Mouse (Mus musculus): ENCODE results near the gene Dhh. TPM values are rescaled to one million over a fixed set of nuclear protein-coding genes. Genes with fewer than 3 reads are reported as not detected.

Dhh gene
- polyA plus RNA-seq, 1 experiment from 2014 or later: 0.08 TPM

DNA sequence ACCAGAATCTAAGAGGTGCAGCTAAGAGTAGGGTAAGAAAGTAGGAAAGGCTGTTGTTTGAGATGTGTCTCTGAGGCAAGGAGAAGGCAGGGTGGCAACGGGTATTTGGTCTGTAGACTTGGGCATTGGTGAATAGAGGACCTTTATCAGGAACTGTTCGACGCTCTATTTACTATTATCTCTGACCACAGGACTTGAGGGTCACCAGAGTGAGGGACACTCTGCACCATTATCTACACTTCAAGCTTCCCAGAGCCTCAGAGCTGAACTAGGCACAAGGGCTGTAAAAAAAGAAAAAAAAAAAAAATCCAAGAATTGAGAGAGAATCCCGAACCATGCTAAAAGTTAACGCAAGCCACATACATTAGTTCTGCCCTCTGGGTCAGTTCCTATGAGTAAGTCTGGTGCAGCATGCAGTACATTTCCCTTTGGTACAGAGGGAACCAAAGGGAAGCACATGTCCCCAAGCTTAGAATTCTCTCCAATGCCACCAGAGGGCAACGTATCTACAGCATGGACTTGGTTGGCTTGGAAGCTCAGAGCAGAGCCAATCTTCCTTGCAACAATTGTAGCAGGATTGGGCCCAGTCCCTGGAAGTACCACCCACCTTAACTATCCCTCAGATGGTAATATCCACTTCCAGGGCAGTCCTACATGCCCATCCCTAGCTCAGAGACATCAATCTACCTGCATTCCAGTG lies 6.3 kb downstream of the Dhh start:
- Histone ChIP-seq H3K36me3 (replicated peaks) (no peaks in the 10 kb centered on the region), H3K27ac (replicated peaks) (no peak overlapping the region), H3K4me1 (replicated peaks) (peaks cover 55% of the 10 kb centered on the region), H3K9ac (no peak overlapping the region), H3K4me2 (peak overlapping the region; percentile 42; the same call in 1 of the 2 replicates), H3K27me3 (peaks cover 72% of the 10 kb centered on the region), H3K4me3 (replicated peaks) (no peak overlapping the region), H3K9me3 (replicated peaks) (no peaks in the 10 kb centered on the region)
- ATAC-seq (ENCODE audit: insufficient read depth): 0 out of 2 replicates have a peak, but pooled peaks have one; percentile 32
- WGBS (ENCODE audit: insufficient replicate concordance): 10% methylated on average over 6 of the region's 6 CpGs

DNA sequence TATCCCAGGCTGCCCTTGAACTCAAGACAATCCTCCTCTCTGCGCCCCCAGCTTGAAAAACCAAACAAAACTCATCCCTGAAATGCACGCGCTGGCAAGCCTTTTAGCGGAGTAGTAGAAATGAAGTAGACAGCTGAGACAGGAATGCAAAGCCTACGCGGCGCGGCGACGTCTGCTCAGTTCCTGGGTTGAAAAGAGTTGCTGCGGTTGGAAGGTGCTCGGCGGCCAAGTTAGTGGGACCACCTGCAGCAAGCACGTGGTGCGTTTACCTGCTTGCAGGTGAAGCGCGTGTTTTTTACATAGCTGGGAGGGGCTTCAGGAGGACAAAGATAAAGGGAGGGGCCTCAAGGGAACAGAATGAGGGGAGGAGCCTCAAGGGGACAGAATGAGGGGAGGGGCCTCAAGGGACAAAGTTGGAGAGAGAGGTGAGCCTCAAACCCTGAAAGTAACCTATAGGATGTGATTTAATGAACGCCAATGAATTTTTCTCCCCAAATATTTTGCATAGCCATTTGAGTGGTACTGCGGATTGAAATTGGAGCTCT lies 7.1 kb downstream of the Dhh start:
- Histone ChIP-seq H3K9ac (no peak overlapping the region), H3K27me3 (peaks cover 69% of the 10 kb centered on the region), H3K4me1 (replicated peaks) (peaks cover 48% of the 10 kb centered on the region), H3K4me3 (replicated peaks) (no peak overlapping the region), H3K4me2 (peak overlapping the region; percentile 42), H3K27ac (replicated peaks) (no peak overlapping the region), H3K36me3 (replicated peaks) (no peaks in the 10 kb centered on the region), H3K9me3 (replicated peaks) (no peaks in the 10 kb centered on the region)
- ATAC-seq (ENCODE audit: insufficient read depth): no peak
- WGBS (ENCODE audit: insufficient replicate concordance): 20% methylated on average over 19 of the region's 19 CpGs

DNA sequence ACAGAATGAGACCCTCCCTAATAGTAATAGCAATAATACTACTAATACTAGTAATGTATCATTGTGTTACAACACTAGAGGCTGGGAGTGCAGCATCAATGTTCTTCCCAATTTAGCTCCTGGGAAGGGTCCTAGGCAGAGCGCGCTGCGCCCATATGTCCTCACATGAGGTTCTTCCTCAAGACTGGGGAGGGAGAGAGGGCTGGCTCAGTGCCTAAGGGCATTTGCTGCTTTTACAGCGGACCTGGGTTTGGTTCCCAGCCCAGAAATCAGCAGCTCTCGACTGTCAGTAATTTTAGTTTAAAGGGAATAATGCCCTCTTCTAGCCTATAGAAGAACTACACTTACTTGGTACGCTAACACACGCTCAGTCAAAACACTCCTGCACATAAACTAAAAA lies 10.8 kb downstream of the Dhh start:
- Histone ChIP-seq H3K4me2 (no peak overlapping the region), H3K4me1 (replicated peaks) (peaks cover 15% of the 10 kb centered on the region), H3K4me3 (replicated peaks) (no peak overlapping the region), H3K27me3 (peaks cover 32% of the 10 kb centered on the region), H3K9me3 (replicated peaks) (no peaks in the 10 kb centered on the region), H3K36me3 (replicated peaks) (no peaks in the 10 kb centered on the region), H3K9ac (no peak overlapping the region), H3K27ac (replicated peaks) (no peak overlapping the region)
- WGBS (ENCODE audit: insufficient replicate concordance): 79% methylated on average over 7 of the region's 7 CpGs
- no peak for ATAC-seq (ENCODE audit: insufficient read depth)

DNA sequence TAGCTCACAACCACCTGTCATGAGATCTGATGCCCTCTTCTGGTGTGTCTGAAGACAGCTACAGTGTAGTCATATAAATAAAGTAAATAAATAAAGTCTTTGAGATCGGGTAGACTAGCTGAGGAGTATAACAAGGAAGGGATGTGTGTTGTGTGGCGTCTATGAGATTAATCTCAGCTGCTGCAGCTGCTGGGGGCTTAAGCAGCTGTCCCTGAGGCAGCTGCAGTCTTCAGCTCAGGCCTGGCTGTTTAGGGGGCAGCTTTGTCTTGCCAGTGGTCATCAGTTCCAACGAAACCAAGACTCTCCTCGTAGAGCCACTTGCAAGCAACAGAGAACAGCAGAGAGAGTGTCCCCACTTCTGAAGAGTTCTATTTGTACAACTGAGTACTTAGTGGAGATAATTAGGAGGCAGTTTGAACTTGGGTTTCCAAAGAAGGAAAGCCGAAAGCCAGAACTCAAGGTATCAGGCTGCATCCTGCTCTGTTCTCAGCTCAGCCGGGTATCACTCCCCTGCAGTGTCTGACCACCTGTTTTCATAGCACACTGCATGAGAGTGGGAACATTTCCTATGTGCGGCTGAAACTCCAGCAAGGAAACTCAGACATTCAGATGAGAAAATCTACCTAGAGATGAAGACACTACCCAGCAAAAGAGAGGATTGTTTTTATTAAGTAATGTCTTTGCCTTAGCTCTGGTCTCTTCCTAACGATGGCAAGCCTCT lies 11.5 kb downstream of the Dhh start:
- H3K9ac ChIP-seq: no peak overlapping the region
- H3K36me3 ChIP-seq (replicated peaks): no peaks in the 10 kb centered on the region
- H3K27me3 ChIP-seq: peaks cover 26% of the 10 kb centered on the region
- WGBS (ENCODE audit: insufficient replicate concordance): 59% methylated on average over 8 of the region's 8 CpGs
- H3K4me1 ChIP-seq (replicated peaks): peaks cover 14% of the 10 kb centered on the region
- no peak for ATAC-seq (ENCODE audit: insufficient read depth)
- no peaks in the 10 kb centered on the region for H3K9me3 ChIP-seq (replicated peaks)
- no peak overlapping the region for H3K27ac ChIP-seq (replicated peaks)
- no peak overlapping the region for H3K4me2 ChIP-seq
- no peak overlapping the region for H3K4me3 ChIP-seq (replicated peaks)

DNA sequence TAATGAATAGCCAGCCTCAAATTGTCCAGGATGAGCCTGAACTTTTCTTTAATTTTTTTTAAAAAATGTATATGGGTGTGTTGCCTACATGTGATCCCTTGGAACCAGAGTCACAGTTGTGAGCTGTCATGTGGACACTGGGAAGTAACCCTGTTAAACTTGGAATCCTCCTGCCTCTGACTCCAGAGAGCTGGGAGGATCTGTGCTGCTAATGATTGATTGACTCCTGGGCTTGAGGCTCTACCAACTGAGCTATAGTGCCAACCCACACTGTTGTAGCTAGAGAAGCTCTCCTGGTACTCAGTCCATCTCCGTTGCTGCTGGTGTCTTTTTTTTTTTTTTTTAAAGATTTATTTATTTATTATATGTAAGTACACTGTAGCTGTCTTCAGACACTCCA lies 14.2 kb downstream of the Dhh start:
- H3K4me2 ChIP-seq: no peak overlapping the region
- peaks cover 27% of the 10 kb centered on the region for H3K4me1 ChIP-seq (replicated peaks)
- H3K27me3 ChIP-seq: peaks cover 15% of the 10 kb centered on the region; the same call in 1 of the 2 replicates
- WGBS (ENCODE audit: insufficient replicate concordance): 41% methylated on average over 1 of the region's 1 CpGs
- no peak overlapping the region for H3K4me3 ChIP-seq (replicated peaks)
- H3K9ac ChIP-seq: no peak overlapping the region
- no peaks in the 10 kb centered on the region for H3K36me3 ChIP-seq (replicated peaks)
- no peaks in the 10 kb centered on the region for H3K9me3 ChIP-seq (replicated peaks)
- H3K27ac ChIP-seq (replicated peaks): no peak overlapping the region
- no peak for ATAC-seq (ENCODE audit: insufficient read depth)

DNA sequence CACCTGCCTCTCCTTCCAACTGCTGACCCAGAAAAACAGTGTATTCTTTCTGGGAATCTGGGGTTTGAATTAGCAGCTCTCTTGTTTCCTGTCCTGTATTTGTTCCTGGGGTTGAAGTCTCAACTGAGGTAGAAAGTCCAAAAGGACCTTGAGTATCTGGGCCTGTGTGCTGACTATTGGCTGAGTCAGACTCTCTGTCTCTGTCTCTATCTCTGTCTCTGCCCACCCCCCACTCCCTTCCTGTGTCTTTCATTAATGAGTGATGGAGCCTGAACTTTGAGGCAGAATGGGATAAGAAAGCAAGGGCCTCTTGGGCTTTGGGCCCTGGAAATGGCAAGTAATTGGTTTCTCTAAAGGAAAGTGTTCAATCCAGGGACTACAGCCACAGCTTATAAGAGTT lies 14.7 kb downstream of the Dhh start:
- Histone ChIP-seq H3K36me3 (replicated peaks) (no peaks in the 10 kb centered on the region), H3K9me3 (replicated peaks) (no peaks in the 10 kb centered on the region), H3K4me1 (replicated peaks) (peaks cover 27% of the 10 kb centered on the region), H3K4me2 (no peak overlapping the region), H3K9ac (no peak overlapping the region), H3K27ac (replicated peaks) (no peak overlapping the region), H3K4me3 (replicated peaks) (no peak overlapping the region), H3K27me3 (peaks cover 14% of the 10 kb centered on the region; the same call in 1 of the 2 replicates)
- ATAC-seq (ENCODE audit: insufficient read depth): no peak

DNA sequence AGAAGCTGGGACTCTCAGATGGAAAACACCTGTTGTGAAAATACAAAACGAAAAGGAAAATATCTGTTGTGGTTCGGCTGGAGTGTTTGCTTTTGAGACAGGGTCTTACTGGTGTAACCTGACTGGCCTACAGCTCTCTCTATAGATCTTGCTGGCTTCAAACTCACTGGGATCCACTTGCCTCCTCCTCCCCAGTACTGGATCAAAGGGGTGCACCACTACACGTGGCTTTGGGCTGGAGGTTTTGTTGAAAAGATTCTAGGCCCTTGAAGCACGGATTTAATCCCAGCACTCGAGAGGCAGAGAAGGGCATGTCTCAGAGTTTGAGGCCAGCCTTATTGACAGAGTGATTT lies 16.7 kb downstream of the Dhh start:
- H3K4me2 ChIP-seq: peak overlapping the region; percentile 86
- no peaks in the 10 kb centered on the region for H3K9me3 ChIP-seq (replicated peaks)
- H3K4me1 ChIP-seq (replicated peaks): peaks cover 33% of the 10 kb centered on the region
- peak overlapping the region; percentile 82 for H3K4me3 ChIP-seq (replicated peaks)
- WGBS (ENCODE audit: insufficient replicate concordance): 18% methylated on average over 5 of the region's 5 CpGs
- peak overlapping the region; percentile 94 for H3K27ac ChIP-seq (replicated peaks)
- 0 out of 2 replicates have a peak, but pooled peaks cover under 1% of the 10 kb centered on the region for H3K27me3 ChIP-seq
- H3K9ac ChIP-seq: peak overlapping the region; percentile 10; the same call in 1 of the 2 replicates
- no peaks in the 10 kb centered on the region for H3K36me3 ChIP-seq (replicated peaks)
- ATAC-seq (ENCODE audit: insufficient read depth): peak; percentile 4; the same call in 1 of the 2 replicates

DNA sequence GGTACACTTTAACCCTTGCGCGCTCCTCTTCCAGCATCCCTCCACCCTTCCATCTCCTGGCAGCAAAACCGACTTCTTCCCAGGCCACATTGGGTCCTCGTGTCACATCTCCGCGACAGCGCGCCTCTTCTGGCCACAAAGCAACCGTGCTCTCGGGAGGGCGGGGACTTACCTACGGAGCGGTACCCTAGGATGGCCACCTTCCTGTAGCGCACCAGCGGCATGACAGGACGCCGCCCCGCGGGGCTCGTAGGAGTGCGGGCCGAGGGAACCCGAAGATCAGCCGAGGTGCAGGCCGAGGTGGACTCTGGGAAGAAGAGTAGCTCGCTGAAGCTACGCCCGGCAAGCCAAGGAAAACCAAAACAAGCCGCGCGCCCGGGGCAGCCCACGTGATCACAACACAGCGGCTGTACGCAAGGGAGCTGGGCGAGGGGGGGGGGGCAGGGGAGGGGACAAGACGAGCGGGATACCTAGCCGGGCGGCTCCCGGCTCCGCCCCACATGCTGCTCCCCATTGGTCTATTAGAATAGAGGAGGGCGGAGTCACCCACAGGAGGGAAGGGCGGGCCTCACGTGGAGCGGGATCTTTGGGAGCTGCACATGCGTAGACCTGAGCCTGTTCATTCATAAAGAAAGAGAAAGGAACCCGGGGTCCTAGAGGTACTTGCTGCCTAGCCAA lies 17.2 kb downstream of the Dhh start:
- H3K9me3 ChIP-seq (replicated peaks): no peaks in the 10 kb centered on the region
- peaks cover 33% of the 10 kb centered on the region for H3K4me1 ChIP-seq (replicated peaks)
- peak overlapping the region; percentile 68 for H3K9ac ChIP-seq
- H3K36me3 ChIP-seq (replicated peaks): no peaks in the 10 kb centered on the region
- H3K4me3 ChIP-seq (replicated peaks): peak overlapping the region; percentile 82
- H3K27ac ChIP-seq (replicated peaks): peak overlapping the region; percentile 94
- under 1% methylated on average over 45 of the region's 48 CpGs for WGBS (ENCODE audit: insufficient replicate concordance)
- ATAC-seq (ENCODE audit: insufficient read depth): peak; percentile 96
- no peaks in the 10 kb centered on the region for H3K27me3 ChIP-seq
- H3K4me2 ChIP-seq: peak overlapping the region; percentile 86

DNA sequence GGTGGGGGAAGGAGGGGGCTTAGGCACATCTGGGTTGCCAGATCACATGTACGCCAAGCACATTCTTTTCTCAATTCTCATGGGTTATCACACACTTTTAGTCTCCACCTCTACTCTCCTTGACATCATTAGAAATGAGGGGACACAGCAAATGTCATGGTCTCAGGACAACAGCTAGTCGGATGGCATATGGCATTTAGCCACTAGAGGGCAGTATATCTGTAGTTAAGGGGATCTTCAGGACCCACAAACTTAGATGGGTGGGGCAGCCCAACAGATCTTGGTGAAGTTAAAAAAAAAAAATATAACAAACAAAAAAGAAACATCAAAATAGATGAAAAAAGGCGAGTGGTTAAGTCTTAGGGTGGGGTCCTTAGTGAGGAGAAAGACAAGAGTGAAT lies 21.0 kb downstream of the Dhh start:
- WGBS (ENCODE audit: insufficient replicate concordance): 11% methylated on average over 3 of the region's 3 CpGs
- Histone ChIP-seq H3K9me3 (replicated peaks) (no peaks in the 10 kb centered on the region), H3K4me3 (replicated peaks) (no peak overlapping the region), H3K36me3 (replicated peaks) (no peaks in the 10 kb centered on the region), H3K4me1 (replicated peaks) (peaks cover 43% of the 10 kb centered on the region), H3K4me2 (no peak overlapping the region), H3K27me3 (0 out of 2 replicates have a peak, but pooled peaks cover 6% of the 10 kb centered on the region), H3K9ac (no peak overlapping the region), H3K27ac (replicated peaks) (no peak overlapping the region)
- no peak for ATAC-seq (ENCODE audit: insufficient read depth)

DNA sequence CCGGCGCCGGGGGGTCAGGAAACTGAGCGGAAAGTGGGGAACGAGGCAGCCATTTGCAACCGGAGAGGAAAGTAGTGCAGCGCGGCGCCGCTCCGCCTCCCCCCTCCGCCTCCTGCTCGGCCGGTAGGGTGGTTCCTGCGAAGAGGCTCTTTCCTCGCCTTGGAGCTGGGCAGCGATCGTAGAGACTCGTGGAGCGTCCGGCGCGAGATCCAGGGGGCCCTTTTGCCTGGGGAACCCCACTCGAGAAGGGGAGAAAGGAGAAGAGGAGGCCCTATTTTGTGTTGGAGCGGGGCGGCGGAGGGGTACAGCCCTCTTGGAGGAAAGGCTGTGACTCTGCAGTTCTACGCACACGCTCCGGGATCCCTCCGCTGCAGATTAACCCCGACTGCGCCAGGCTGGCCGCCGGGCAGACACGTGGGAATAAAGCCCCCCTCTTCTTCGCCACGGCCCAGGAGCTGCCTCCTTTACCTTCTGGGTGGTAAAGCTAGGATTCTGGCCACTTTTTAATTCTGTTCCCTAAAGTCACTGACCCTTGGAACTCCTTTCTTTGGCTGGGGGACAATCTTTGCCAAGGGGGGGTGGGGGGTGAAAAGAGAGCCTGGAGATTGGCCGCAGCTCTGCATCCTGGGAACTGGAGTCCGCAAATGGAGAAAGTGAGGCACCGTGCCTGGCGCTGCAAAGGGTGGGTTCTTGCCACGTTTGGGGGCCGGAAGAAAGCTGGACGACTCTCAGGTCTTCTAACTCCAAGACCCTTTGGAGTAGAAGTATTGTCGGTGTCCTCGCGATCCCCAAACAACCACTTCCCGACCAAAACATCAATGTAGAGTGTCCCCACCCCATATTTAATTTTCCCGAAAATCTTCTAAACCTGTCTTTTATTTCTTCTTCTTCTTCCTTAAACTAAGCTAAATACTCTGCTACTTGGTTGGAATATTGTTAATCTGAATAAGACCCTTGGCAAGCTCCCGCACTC lies 26.1 kb downstream of the Dhh start:
- 1% methylated on average over 51 of the region's 51 CpGs for WGBS (ENCODE audit: insufficient replicate concordance)
- Histone ChIP-seq H3K36me3 (replicated peaks) (no peaks in the 10 kb centered on the region), H3K4me1 (replicated peaks) (peaks cover 51% of the 10 kb centered on the region), H3K27ac (replicated peaks) (peak overlapping the region; percentile 92), H3K27me3 (0 out of 2 replicates have a peak, but pooled peaks cover 6% of the 10 kb centered on the region), H3K9ac (peak overlapping the region; percentile 98), H3K4me3 (replicated peaks) (peak overlapping the region; percentile 87), H3K4me2 (peak overlapping the region; percentile 85), H3K9me3 (replicated peaks) (no peaks in the 10 kb centered on the region)
- peak; percentile 75 for ATAC-seq (ENCODE audit: insufficient read depth)

All from liver, embryonic 15.5 days (tissue).